Mouse (Mus musculus) ovary, postnatal 36 days (tissue): ENCODE measurements around the gene Rbm4.
"Not testable (repeated sequence)": the region's sequence is repeated elsewhere in the genome, so short reads cannot be mapped to it uniquely, and the experiment has no call there.

Source experiments
- DNase-seq: peaks from one replicate; pipeline ENCODE4 v3.0.0; 2022; ENCODE audit warnings: low spot score, mixed read lengths

Gene Rbm4

DNA sequence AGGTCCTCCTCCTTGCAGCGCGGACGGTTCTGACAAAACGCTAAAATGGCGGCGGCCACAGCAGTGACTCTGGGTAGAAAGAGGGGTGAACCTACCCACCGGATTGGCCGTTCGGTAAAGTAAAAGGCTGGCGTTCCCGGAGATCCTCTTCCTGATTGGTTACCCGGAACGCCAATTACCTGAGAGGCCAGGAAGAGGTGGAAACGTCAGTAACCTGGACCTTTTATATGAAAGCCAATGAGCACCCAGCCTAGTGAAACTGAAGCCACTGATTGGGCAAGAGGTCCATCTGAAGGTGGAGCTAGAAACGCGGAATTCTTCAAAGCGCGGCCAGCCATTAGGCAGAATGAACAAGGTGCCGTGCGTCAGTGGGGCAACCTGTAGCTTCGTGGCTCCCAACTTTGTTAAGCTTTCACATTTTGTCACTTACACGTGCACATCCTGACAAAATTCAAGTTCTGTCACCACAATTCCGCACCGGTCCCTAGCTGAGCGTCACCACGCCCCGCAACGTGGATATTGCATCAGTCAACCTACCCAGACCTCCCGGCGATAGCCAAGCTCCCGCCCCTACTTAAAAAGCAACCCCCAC is at the start of gene Rbm4:
Gene Rbm4 (minus strand): TSS at position 71 of the 592 bp plus-strand sequence.
- peak; percentile 90 for DNase-seq

DNA sequence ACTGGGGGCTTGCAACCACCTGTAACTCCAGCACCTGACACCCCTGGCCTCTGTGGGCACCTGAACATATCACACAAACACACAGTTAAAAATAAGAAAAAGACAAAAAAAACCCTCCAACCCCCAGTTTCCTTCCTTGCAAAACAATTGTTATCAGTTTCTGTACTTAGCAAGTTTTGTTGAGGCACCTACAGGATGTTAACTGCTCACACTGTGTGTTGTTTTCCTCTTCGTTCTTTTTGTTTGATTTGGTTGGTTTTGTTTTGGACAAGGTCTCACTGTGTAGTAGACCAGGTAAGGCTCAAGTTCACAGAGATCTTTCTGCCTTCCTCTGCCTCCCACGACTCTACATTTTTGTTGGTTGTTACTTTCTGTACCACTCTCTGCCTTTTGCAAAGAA is 48.9 kb upstream of the Rbm4 start:
- no peak for DNase-seq

DNA sequence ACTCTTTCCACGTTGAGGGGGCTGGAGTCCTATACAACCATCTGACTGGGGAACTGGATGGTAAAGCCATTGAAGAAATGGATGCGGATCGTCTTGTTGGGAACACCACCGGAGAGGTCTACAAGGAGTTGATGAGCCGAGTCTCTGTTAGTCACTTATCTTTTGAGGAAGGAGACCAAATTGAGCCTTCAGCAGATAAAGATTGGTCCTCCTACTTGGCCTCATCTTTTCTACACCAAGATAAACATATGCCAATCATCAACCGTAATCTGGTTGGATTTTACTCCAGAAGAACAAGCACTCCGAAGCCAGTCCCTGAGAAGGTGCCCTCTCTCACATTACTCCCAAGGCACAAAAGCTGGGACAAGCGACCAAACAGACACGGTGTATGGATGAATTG is 47.1 kb upstream of the Rbm4 start:
- DNase-seq = no peak

DNA sequence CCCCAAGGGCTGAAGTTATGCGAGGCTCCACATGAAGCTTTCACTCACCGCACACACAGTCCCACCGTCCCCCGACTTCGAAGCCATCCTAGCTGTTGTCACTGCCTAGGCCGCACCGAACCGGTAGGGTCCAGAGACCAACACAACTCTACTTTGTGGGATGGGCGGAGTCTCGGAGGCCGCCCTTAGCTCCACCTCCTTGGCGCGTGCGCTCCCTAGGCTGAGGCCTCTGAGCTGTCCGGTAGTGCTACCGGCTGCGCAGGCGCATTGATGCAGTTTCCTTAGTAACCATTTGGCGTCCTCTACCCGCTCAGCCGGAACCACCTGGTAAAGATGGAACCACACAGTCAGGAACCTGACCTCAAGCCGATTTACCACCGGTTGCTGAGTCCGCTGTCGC is 45.4 kb upstream of the Rbm4 start, which contains the start of the genes Ccs and Ccdc87:
Gene Ccs (minus strand): TSS at position 184 of the 400 bp plus-strand sequence.
Gene Ccdc87 (plus strand): TSS at position 218 of the 400 bp plus-strand sequence.
- DNase-seq = peak; percentile 96

DNA sequence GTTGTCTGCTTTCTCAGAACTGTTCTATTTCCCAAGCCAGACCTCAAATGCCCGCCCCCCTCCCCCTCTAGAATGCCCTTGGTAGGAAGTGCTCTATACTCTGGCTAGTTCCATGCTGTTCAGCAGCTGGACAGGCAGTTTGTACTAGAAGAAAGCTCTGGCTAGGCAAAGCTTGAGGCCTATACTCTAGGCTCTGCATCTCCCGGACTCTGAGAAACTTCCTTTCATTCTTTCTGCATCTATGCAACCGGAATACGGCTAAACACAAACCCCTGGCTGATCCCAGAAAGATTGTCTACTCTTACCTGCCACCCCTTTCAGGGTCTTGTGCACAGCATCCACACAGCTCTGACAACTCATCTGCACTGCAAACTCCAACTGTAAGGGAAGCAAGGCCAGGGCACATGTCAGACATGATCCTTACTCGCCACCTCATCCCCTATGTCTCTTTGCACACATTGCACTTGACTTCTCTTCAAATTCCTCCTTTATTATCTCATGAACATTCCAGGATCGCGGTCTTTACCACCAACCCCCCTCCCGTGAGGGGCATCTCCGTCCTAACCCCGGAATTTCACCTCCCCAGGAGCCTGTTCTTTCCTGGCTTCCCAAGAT is 44.9 kb upstream of the Rbm4 start:
- no peak for DNase-seq

DNA sequence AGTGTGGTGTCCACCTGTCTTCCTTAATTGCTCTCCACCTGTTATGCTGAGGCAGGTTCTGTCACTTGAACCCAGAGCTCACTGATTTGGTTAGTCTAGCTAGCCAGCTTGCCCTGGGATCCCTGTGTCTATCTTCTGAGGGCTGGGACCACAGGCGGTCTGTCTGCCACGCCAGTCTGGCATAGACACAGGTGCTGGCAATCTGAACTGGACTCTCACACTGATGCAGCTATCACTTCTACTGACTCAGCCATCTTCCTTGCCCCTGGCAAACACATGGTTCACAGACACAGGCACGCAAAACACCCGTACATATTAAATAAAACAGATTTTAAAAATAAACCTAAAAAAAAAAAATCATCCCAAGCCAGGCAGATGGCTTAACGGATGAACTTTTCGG is 43.3 kb upstream of the Rbm4 start:
- DNase-seq = no peak

DNA sequence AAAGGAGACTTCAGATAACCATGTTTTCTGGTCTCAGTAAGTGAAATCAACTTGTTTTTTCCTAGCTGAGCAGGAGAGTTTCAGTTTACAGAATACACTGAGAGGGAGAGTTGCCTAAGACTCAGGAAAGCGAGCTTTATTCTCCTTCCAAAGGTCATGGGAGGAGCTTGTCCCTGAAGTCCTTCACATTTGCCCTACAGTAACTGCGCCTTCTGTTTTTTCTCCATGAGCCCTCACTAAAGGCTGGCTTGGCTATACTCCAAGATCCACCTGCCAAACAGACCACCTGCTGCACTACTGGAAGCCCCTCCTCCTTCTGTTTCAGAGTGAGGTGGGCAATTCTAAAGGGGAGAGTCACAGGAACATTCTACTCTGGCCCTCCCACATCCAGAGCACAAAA is 42.4 kb upstream of the Rbm4 start:
- no peak for DNase-seq

DNA sequence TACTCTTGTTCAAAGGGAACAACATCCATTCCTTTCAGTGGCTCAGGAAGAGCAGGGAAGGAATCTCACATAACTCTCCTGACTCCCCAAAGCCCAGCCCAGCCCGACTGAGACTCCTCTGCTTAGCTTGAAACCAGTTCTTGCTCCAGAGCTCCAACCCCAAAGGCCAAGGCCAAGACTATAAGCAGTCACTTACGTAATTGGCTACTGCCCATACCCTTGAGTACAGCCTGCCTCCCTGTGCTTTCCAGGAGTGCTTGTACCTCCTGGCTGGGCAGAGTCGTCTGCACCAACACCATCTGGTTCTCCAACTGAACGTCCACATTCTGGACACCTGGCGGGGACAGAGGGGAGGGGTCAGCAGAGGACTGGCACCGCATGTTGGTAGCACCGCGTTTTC is 40.3 kb upstream of the Rbm4 start:
- DNase-seq = no peak

DNA sequence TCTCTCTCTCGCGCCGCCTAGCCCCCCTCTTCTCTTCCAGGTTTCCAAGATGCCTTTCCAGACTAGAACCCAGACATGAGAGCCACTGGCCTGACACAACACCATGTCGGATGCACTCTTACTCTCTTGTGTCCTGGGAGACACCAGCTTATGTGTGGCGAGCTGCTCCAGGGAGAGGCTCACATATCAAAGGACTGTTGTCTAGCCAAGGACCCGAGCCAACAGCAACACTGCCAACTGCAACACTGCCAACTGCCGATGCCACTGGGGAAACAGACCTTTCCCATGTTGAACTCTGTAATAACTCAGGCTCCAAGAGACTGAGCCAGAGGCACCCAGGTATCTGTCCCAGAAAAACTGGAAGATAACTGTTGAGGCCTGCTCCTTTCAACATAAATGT is 35.5 kb upstream of the Rbm4 start:
- DNase-seq = peak; percentile 56

DNA sequence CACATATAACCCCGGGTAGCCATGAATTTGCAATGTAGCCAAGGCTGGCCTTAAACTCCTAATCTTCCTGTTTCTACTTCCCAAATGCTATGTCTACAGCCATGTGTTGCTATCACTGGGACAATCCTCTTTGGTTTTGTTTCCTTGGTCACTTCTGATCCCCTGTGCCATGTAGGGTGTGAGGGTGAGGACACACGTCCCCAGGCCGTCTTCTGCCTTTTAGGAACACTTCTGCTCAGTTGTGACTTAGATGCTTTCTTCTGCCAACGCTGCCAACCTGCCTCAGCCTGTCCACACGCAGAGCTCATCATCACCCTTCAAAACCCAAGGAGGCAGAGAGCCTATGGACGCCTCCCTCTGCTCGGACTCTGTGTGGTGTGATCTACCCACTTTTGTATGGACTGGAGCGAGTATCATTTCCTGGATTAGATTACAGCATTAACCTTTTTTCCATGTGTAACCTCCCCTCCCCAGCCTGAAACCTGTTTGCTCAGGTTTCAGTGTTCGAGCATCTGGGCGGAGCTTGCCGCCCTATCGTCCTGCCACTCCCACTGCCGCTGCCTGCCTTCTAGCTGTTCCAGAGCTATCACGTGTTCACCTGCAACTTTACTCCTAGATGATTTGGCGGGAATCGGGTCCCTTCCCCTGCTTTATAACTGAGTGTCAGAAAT is 34.9 kb upstream of the Rbm4 start:
- no peak for DNase-seq

DNA sequence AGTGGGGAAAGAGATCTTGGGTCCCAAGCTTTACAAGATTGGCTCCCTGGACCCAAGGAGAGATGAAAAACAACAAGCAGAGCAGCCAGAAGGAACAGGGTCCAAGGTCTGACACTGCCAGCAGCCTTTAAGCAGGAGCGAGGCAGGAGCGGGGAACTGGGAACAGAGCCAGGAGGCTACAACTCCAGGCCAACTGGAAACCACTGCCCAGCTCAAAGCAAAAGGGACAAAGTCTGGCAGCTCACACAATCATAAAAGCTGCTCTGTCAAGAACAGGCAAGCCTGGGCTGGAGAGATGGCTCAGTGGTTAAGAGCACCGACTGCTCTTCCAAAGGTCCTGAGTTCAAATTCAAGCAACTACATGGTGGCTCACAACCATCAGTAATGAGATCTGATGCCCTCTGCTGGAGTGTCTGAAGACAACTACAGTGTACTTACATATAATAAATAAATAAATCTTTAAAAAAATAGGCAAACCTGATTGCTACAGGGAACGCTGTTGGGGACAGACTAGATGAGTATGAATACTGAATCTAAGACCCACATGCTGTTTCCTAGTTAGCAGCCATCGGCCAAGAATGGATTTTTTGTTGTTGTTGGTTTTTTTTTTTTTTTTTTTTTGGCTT is 27.1 kb upstream of the Rbm4 start:
- DNase-seq = peak; percentile 73

DNA sequence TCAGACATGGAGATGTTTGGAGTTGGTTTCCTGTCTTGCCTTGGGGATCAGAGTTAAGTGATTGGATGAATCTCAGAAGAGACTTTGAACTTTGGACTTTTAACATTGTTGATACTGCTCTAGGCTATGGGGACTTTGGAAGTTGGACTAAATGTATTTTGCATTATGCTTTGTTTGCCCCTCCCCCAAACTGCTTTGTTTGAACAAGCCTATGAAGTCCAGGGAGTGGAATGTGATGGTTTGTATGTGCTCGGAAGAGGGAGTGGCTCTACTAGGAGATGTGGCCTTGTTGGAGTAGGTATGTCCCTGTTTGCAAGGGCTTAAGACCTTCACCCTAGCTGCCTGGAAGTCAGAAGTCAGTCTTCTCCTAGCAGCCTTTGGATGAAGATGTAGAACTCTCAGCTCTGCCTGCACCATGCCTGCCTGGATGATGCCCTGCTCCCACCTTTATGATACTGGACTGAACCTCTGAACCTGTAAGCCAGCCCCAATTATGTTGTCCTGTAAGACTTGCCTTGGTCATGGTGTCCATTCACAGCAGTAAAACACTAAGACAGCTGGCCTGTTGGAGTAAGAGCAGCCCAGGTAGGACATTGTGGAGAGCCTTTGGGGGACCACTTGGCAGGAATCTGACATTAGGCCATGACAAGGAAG is 23.6 kb upstream of the Rbm4 start:
- DNase-seq = no peak

DNA sequence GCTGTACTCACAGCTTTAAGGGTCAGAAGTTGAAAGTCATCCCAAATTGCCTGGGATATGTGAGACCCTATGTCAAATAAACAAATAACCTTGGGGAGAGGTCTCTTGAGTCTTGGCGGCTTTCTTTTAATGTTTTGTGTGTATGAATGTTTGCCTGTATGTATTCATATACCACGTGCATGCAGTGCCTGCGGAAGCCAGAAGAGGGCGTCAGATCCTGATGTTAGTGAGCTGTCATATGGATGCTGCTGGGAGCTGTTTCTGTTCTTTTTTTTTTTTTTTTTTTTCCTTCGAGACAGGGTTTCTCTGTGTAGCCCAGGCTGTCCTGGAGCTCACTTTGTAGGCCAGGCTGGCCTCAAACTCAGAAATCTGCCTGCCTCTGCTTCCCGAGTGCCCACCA is 19.3 kb upstream of the Rbm4 start:
- no peak for DNase-seq

DNA sequence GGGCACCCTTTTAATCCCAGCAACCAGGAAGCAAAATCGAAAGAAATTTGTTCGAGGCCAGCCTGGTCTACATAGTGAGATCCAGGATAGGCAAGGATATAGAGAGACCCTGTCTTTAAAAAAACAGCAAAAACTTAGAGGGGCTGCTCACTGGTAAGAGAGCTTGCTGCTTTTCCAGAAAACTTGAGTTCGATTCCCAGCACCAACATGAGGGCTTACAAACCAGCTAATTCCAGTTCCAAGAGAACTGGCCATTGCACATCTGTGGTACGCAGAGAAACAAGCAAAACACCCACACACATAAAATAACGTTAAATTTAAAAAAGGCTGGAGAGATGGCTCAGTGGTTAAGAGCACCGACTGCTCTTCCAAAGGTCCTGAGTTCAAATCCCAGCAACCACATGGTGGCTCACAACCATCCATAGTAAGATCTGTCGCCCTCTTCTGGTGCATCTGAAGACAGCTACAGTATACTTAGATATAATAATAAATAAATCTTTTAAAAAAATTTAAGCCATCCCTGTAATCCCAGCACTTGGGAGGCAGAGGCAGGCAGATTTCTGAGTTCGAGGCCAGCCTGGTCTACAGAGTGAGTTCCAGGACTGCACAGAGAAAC is 18.7 kb upstream of the Rbm4 start:
- not testable (repeated sequence) for DNase-seq

DNA sequence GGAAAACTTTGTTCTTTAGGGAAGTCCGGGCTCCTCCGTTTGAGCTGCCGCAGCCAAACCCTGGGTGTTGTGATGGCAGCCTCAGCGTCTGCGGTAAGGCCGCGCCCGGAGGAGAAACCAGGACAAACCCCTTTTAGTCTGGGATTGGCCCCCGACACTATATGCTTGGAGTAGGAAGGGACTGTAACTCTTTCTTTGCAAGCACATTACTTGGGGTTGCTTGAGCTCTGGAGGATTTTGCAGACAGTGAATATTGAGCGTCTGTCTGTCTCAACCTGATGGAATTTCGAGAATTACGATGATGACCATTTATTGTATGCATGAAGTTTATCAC is 18.2 kb upstream of the Rbm4 start:
- no peak for DNase-seq

DNA sequence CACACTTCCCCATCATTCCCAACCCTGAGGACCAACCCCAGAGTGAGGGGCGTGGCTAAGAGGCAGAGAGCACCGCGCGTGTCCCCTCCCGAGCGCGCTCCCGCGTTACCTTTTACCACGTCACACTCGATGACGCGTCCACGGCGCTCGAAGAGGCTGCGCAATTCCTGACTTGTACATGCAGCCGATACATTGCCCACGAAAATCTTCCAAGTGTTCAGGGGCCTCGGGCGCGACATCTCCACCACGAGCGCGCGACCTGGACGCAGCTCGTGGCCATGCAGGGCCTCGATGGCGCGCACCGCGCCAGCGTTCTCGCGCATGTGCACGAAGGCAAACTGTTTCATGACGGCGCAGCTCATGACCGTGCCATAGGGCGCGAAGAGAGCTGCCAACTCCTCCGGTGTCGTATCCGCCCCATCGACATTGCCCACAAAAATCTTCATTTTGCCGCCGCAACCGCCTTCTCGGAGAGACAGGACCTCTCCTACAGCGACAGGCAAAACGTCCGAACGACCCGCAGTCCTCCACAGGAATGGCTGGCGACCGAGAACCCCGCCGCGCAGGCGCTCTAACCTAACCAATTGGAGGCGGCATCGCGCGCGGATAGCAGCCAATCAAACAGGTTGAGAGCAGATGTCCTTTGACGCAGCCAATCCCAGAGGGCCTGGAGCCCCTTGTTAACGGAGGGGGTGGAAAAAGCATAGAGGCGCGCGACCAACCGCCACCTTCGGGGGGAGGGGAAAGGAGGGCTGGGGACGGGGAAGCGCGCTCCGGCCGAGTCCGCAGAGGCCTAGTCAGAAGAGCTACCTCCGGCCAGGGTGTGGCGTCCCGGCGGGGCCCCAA is 17.6 kb upstream of the Rbm4 start, which contains the start of the genes Gm21992 and Rbm14:
Gene Gm21992 (minus strand): TSS at position 550 of the 846 bp plus-strand sequence.
Gene Rbm14 (minus strand): TSS at position 572 of the 846 bp plus-strand sequence.
- DNase-seq = peak; percentile 97

DNA sequence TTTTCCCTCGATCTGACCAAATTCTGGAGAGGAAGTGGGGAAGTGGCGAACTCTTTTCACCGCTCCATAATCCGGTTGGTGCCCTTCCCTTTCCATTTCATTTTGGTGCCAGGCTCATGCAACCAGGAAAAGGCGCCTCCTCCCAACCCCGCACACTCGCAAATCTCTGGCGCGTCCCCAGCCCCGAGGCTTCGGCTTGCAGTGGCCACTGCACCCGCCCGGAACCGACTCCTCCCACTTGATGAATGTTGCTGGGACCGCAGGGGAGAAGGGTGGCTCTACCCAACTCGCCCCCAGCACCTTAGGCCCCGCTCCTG is 17.0 kb upstream of the Rbm4 start:
- no peak for DNase-seq

DNA sequence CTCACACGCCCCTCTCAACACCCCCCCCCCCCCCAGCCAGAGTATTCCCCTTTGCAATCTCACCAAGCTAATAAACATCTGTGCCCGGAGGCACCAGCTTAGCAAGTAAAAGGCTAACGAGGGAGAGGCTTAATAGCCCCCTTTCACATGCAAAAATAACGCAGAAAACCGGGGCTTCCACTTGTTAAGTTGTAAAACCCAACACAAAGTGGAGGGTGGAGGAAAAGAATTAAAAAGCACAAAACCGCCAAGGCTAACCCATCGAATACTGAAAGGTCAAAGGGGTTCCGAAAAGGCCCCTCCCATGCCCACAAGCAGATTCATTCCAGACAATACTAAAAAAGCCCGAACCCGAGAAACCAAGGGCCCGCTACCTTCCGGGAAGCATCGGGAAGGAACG is 16.6 kb upstream of the Rbm4 start:
- DNase-seq = no peak

DNA sequence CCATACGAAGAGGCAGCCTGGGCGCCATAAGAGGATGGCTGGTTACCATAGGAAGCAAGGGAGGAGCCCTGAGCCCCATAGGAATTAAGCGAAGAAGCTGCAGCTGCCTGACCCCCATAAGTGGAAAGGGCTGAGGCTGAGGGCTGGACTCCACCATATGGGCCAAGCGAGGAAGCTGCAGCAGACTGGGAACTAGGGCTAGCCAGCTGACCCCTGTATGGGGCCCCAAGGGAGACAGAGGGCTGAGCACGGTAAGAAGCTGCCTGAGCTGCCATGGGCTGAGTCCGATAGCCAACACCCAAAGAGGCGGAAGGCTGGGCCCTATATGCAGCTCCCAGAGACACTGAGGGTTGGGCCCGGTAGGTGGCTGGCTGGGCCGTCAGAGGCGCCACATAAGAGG is 9.6 kb upstream of the Rbm4 start:
- no peak for DNase-seq

DNA sequence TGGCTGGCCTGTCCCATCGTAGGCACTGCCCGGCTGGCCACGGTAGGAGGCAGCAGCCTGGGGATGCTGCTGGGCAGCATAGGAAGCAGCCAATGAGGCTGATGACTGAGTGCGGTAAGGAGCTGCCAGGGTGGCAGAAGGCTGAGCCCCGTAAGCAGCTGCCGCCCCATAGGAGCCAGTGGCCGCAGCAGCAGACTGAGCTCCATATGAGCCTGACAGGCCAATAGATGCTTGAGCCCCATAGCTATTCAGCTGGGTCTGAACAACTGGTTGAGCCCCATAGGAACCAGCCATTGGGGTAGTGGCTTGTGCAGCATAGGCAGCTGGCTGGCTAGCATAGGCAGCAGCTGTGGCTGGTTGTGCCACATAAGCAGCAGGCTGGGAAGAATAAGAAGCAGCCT is 9.0 kb upstream of the Rbm4 start:
- no peak for DNase-seq

DNA sequence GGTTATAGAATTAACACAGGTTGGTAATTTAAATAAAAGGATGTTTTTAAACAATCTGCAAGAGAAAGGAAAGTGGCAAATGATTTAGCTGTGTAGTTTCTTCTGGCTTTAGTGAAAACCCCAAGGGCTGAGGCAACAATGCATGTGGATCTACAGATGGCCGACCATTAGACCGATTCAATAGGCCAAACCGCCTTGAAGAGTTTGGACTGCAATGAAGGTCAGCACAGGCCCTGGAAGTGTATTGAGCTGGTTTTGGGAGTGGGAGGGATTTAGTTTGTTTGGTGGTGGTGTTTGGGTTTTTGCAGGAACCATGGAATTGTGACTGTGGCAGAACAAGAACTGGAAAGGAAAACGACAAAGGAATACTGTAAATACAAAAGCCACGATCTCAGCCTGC is 5.4 kb upstream of the Rbm4 start:
- DNase-seq = no peak
